Mouse (Mus musculus) left cerebral cortex, postnatal 36 days (tissue): ENCODE measurements around the gene Gramd4. TPM values are rescaled to one million over a fixed set of nuclear protein-coding genes. Genes with fewer than 3 reads are reported as not detected.
"Not testable (repeated sequence)": the region's sequence is repeated elsewhere in the genome, so short reads cannot be mapped to it uniquely, and the experiment has no call there.

ENCODE experiments used
- DNase-seq, 2 experiments: peaks; one replicate each; pipeline ENCODE4 v3.0.0; 2021 to 2022; ENCODE audit warnings: low spot score in 2 of 2, mixed read lengths in 1 of 2
- intact Hi-C: fragments of 180-260 bp; cut with DNase I; formaldehyde crosslinking; loops from one replicate; pipeline ENCODE4 v1.15.1; 2025
- total RNA-seq, 2 experiments: library from RNA; stranded (reverse); gene quantifications; 2 replicates each; pipeline ENCODE4 v1.2.3; 2021

The Gramd4 gene
- total RNA-seq, 2 experiments from 2014 or later, result 34.9 to 49.4 TPM

DNA sequence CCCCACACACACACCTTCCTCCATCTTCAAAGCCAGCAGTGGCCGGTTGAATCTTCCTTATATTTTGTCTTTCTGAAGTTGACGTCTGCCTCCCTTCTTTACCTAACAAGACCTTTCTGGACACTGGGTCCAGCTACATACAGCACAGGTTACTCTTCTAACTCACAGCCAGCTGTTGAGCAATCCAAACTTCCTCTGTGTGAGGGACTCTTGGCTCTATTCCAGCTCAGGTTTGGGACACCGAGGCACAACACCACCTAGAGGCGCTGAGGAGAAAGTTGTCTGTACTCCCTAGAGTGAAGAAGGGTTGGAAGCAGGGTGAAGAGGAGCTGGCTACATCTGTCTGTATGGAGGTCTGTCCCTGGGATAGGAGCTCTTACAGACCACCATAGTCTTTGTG lies 15.1 kb upstream of the Gramd4 start:
- intact Hi-C loops, result no loop called here
- DNase-seq, result no peak

DNA sequence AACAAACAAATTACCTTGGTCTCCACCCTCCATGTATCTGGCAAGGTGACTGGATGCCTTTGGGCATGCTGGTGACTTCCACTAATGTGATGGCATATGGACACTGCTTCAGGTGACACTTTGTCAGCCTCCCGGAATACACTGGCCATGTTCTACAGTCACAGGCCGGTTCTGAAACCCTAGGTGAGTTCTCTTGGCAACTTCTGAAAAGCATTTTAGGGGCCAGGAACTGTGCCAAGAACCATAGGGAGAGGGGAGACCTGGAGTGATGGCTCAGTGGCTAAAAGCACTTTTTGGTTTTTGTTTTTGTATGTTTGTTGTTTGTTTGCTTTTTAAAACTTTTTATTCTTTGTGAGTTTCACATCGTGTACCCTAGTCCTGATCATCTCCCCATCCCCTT lies 8.0 kb upstream of the Gramd4 start:
- no peak for DNase-seq
- intact Hi-C loops, result no loop called here

DNA sequence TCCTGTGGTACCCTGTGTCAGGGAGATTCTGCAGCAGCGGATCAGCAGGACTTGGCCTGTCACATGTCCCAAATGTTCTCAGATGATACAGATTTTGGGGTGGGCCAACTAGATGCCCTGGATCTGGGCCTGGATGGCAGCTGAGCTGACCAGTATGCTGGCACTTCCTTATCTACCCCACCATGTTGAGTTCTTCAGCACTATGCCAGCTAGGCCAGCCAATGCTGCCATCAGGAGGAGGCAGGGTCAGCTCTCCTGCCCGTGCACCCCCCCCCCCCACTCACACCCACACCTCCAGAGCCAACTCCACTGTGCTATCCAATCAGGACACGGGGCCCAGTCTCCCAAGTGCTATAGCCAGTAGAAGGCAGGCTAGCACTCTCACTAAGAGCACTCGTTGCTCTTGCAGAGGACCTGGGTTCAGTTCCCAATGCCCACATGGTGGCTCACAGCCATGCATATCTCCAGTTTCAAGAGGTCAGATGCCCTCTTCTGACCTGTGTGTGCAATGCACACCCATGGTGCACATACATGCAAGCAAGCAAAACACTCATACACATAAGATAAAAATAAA lies 7.2 kb upstream of the Gramd4 start:
- DNase-seq, result no peak
- intact Hi-C loops, result loop anchor here (10.0 kb wide), 1 partner anchor 165 kb away; the partner anchor contains the start of gene Tbc1d22a

DNA sequence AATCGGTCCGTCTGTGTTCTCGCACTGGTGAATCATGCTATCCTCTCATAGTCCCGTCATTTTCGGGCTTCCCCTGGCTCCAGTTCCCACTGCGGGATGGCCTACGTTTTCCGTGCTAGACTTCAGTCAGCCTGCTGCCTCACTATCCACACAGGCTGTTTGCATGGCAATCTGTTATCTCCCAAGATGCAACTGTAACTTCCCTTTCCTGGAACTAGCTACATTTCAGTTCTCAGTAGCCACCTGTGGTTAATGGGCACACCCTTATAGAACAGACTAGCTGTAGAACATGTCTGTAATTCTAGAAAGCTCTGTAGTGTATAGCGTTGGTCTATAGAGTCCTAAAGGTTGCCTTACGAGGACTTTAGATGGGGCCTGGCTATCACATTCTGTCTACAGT lies 6.3 kb upstream of the Gramd4 start:
- DNase-seq, result no peak
- intact Hi-C loops, result loop anchor here (10.0 kb wide), 1 partner anchor 164 kb away; the partner anchor contains the start of gene Tbc1d22a

DNA sequence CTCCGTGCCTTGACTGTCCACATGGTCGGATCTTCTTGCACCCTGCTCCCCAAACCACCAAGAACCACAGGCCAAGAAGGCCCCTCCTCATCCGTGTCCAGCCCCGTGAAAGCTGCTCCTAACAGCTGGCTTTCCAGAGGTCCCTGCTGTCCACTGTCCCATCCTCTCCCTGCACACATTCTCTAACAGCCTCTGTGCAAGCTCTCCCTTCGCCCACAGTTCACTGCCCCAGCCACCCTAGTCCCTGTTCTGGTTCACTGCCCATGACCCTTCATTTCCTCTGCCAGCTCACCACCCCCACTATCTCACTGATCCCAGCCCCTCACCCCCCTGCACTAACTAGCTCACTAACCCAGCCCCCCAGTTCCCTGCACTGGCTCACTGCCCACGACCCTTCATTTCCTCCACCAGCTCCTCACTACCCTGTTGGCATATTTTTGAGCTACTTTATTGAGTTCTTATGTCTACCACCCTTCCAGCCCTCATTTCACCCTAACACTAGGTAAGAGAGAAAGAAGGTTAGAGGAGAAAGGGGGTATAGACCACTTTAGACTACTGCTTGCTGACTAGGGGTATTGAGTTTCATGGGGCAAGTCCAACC lies 5.5 kb upstream of the Gramd4 start:
- DNase-seq, result no peak
- intact Hi-C loops, result loop anchor here (10.0 kb wide), 1 partner anchor 163 kb away; the partner anchor contains the start of gene Tbc1d22a

DNA sequence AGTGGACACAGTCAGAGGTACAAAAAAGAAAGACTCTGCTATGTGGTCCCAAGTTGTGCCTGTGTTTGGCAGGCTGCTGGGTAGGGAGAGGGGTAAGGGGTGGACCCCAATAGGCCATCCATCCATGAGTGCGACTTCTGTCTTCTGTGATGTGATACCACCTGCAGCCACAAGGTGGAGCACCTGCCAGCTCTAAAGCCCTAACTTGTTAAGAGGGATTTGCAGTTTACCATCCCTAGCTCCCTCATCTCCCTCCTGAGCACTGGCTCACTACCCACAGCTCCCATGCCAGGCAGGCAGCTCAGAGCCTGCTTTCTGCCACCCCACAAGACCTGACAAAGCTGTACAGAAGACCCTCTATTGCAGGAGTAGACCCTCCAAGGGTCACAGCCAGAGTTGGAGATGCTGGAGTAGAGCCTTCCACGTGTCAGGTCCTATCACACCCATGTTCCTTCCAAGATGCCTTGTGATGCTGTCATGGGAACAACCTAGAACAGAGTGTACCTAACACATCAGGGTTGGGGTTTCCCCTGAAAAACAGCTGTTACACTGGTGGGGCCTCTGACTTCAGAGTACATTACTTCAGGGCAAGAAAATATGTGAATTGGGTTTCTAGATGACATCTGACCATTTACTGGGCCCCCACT lies 3.5 kb upstream of the Gramd4 start:
- DNase-seq, result peak; percentile 77 to 82
- intact Hi-C loops, result loop anchor here (1.0 to 10.0 kb wide), 2 partner anchors 70 to 161 kb away; partner anchors contain the start of gene Tbc1d22a

DNA sequence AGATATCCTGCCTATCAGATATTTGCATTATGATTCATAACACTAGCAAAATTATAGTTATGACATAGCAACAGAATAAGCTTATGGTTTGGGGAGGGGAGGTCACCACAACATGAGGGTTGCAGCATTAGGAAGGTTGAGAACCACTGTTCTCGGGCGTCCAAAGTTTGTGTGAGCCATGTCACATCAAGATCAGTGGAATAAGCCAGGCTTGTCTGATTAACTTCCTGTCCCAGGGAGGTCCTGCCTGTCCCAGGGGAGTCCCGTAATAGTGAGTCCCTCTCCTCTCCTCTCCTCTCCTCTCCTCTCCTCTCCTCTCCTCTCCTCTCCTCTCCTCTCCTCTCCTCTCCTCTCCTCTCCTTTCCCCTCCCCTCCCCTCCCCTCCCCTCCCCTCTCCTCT lies 2.6 kb upstream of the Gramd4 start:
- intact Hi-C loops, result loop anchor here (1.0 to 10.0 kb wide), 3 partner anchors 37 to 160 kb away; partner anchors contain the start of gene Tbc1d22a
- not testable (repeated sequence) for DNase-seq

DNA sequence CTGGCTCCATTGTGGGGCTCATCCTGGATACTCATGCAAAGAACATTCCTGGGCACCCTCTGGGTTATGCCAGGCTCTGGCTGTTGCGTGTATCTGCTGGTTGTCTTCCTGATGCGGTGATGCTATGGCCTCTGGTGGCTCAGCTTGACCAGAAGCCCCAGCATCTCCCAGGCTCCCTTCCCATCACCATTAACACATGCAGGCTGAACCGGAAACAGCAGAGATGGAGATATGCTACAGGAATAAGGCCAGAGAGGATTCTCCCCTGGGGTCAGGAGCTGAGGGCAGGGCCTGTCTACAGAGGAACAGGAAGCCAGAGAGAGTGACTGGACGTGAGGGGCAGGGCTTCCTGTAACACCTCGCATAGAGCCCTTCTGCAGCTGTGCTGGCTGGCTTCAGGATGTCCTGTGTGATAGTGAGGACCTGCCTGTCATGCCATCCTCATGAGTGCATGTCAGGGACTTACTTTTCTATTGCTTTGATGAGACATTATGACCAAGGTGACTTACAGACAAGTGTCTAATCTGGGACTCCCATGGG lies 1.2 kb upstream of the Gramd4 start:
- intact Hi-C loops, result loop anchor here (5.0 to 10.0 kb wide), 2 partner anchors 36 to 159 kb away; partner anchors contain the start of gene Tbc1d22a

DNA sequence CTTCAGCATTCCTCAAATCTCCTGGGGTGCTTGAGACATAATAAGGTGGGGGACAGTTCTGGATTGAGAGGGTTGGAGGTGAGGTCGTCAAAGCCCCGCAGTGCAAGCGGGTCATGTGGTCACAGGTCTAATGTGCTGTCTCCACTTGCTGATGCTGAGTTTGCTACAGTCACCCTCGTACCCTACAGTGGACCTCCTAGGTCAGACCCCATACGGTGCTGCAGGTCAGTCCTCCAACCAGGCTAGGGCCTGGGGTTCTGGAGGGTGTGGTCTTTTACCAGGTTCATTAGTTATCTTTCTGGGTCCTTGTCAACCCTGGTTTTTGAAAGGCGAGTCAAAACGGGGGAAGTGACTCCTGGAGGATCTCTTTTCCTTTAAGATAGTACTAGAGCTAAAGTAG lies 413 bp downstream of the Gramd4 start:
- intact Hi-C loops, result loop anchor here (2.0 to 10.0 kb wide), 3 partner anchors 23 to 157 kb away; partner anchors contain the start of gene Tbc1d22a
- no peak for DNase-seq

More for the DNA sequence above, 1.2 kb upstream of the Gramd4 start:
- DNase-seq, result no peak

DNA sequence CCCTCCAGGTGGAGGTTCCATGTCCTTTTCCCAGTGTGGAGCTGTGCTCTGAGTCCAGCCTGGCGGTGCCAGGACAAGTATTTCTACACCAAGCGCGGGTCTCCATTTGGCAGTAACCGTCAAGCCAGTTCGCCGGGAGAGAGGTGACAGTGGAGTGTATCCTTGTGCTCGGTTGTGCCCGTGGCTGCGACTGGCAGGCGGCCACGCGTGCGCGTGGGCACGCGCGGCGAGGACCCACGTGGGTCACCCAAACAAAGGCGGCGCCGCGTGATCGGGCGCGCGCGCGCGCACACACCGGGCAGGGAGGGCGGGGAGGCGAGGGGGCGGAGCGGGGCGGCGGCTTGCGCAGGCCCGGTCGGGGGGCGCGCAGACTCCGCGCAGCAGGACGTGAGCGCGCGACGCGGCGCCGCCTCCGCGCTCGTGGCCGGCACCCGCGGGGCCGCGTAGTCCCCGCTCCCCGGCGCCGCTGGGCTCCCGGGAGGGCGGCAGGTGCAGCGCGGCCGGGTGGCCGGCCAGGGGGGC lies 960 bp downstream of the Gramd4 start:
- intact Hi-C loops, result loop anchor here (2.0 to 10.0 kb wide), 3 partner anchors 22 to 156 kb away; partner anchors contain the start of gene Tbc1d22a
- DNase-seq, result peak; percentile 85 to 89

DNA sequence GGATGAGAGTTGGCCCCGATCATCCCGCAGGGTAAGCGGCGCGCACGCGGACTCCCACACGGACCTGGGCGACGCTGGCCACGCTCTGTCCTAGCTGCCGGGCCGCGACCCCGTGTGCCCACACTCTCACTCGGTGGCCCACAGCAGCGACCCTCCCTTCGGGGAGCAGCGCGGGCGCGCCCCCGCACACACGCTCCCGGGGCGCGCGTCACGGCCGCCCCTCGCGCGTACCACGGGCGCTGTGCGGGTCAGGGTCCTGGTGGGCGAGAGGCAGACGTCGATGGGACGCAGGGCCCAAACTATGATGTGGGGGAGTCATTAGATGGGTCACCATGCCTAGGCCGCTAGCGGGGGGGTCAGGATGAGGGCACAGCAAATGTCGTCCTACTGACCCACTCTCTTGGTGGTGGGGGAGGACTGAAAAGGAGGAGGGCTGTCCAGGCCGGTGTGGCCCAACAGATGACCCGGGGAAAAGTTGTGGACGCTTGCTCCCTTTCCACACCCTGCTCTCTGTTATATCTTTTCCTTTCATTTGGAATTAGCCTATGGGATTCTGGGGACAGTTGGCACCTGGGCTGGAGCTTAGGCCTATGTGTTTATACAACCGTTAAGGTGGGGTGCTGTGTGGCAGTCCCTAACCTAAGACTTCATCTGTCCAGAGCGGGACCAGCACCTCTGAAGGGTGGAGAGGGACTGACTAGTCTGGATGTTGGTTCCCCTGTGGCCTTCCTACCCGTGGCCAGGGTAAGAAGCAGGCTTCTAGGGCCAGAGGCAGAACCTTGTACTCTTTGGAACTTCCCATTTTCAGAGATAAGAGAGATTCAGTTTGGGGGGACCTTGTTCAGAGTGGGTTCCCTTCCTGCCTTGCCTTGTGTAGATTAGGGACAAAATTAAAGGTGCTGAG lies 1.7 kb downstream of the Gramd4 start:
- intact Hi-C loops, result loop anchor here (2.0 to 10.0 kb wide), 3 partner anchors 22 to 156 kb away; partner anchors contain the start of gene Tbc1d22a
- no peak for DNase-seq

DNA sequence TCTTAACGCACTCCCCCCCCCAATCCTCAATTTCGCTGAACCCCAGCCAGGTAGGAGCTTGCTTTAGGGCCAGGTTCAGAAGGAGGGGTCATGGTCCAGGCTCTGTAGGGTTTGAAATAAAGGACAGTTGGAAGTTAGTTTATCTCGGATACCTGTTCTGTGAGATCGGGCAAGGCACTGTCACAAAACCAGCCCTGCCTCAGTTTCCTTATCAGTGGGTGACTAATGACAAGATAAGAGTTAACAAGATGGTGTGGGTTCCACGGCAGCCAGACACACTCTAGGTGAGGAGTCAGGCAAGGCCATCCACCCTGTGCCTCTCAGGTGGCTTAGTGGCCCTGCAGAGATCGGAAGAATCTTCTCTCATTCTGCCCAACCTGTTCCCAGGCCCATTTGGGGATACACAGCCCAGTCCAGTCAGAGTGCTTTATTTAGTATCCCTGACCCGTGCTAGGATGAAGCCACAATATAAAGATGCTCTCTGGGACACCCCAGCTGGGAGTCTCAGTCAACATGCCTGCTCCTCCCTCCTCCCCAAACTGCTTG lies 2.4 kb downstream of the Gramd4 start:
- no peak for DNase-seq
- intact Hi-C loops, result loop anchor here (2.0 to 10.0 kb wide), 3 partner anchors 21 to 155 kb away; partner anchors contain the start of gene Tbc1d22a

DNA sequence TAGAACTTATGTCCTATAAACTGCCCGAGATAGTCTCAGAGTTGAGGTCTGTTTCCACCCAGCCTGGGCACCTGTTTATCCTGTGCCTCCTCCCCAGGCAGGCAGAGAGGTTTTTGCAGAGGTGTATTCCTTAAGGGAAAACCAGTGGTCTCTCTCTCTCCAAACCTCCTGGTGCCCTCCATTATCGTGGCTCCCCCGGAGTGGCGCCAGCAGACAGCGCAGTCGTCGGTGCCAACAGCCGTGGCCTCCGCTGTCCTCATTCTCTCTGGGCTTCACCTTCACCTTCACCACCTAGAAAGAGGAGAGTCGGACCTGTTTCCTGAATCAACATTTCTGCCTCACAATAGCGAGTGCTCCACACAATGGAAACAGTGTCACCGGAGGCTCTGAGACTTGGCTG lies 3.1 kb downstream of the Gramd4 start:
- DNase-seq, result no peak
- intact Hi-C loops, result no loop called here

DNA sequence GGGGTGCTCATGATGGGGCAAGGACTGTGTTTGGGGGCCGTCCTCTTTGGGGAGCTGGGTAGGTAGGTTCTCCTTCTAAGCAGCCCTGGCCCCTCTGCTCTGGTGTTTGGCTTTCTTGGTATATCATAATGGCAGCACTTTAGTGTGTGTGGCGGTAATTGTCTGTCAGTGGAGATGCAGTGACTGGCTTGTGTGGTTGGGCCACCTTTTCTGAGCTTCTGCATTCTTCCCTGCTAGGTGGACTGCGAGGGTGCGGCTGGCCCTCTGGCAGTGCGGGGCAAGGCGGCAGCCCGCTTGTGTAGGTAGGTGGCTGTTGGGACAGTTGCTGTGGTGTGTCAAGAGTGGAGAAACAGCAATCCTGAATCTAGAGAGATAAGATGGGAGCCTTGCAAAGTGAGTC lies 3.7 kb downstream of the Gramd4 start:
- DNase-seq, result no peak
- intact Hi-C loops, result no loop called here

DNA sequence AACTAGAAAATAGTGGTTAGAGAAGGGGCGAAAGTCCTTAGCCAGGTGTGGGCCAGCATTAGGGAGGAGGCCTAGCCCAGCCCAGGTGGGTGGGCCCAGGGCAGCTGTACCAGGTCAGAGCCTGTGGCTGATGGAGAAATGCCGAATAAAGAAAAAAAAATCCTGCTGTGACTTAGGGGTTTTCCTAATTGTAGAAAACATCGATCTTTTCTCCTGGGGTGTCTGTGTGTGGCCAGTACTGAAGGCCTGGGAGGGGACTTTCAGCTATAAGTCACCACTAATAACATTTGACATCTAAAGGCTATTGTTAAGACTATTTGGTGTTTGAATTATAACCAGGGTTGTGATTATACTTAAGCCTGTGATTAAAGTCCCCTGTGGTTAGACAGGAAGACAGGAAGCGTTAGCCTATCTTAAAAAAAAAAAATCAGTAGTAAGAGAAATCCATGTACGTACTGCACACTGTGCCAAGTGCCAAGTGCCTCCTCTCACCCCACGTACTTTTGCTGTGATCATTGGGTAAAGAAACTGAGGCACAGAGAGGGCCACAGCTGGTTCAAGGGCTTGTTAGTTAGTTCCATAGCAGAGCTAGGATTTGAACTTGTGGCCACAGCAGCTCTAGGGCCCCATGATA lies 4.5 kb downstream of the Gramd4 start:
- intact Hi-C loops, result no loop called here
- no peak for DNase-seq

DNA sequence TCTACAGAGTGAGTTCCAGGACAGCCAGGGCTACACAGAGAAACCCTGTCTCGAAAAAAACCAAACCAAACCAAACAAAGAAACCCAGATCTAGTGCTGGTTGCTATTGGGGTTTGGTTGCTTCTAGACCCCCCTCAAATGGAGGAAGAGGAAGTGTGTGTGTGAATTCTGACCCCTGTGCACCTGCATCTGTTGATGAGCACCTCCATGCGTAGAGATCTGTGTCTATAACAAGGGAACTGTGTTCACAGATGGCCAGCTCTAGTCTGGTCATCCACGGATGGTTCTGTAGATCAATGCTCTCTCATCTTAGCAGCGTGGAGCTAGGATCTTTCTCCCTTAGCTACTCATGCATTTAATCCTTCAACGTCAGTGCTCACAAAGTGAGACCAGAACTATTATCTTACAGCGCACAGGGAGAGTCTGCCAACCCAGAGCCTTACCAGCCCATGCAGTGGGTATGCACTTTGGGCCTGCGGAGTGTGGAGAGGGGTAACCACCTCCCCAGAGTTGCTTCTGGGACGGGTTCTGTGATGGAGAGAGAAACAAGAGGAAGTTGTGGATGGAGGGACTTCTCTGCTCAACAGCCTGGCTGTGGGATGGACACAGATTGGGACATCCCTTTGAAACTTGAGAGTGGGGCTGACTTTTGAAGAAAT lies 6.8 kb downstream of the Gramd4 start:
- intact Hi-C loops, result no loop called here
- no peak for DNase-seq

DNA sequence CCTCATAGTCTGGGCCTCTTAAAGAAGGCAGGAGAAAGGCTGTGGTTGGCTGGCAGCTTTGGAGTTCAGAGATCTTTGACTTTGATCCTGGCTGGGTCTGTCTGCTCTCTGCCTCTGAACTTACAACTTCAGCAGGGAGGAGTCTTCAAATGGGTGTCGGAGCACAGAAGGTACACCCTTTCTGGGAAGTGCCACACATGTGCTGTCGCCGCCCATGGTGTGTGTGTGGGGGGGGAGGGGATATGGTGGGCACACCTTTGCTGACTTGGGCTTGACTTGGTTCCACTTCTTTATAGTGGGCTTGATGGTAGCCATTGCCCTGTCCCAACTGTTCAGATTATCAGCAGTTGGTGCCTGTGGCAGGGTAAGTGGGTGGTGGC lies 7.3 kb downstream of the Gramd4 start:
- intact Hi-C loops, result no loop called here
- no peak for DNase-seq

DNA sequence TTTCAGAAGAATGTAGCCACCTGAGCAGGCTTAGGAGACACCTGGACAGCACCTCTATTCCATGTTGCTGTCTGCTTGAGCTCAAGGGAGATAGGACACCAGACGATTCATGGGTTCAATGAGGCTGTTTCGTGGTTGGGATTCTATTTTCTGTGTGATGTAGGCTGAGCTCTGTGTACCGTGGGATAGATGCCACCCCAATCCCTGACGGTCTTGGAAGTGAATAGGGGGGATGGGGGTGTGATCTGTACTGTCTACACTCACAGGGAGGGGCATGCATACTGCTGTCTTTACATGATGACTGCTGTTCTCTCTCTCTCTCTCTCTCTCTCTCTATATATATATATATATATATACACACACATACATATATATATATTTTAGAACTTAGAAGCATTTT lies 7.9 kb downstream of the Gramd4 start:
- intact Hi-C loops, result no loop called here

More for the DNA sequence above, 7.9 kb downstream of the Gramd4 start:
- DNase-seq, result no peak
